Comparison of ENCODE assay signal across 16 mouse cellular contexts in genomic region chr3:30107945-30108670, GRCm38 (mm10).
DNase-seq lines count a peak whose midpoint lies in the region; ATAC-seq and TF ChIP-seq lines count a peak whose summit lies in the region.
"Had no signal": no experiment of that assay in that cellular context is flagged by ENCODE, and none has a peak within 500 bp of the region (broad histone marks: within the 10 kb centered on the region; RNA-seq: fewer than 3 reads in every experiment).

No protein-coding gene starts in this region.

- H3K4me2 ChIP-seq in lung, postnatal 0 days (replicated peaks; ENCODE audit: low read depth, low read length), result no peak overlapping the region
- H3K4me2 ChIP-seq in kidney, embryonic 15.5 days, result no peak overlapping the region
- peak overlapping the region; percentile 29; the same call in 1 of the 2 replicates for H3K4me2 ChIP-seq in limb, embryonic 13.5 days (replicated peaks)
- H3K4me2 ChIP-seq: hindbrain, embryonic 13.5 days; neural tube, embryonic 13.5 days had no signal

- H3K36me3 ChIP-seq in lung, postnatal 0 days (ENCODE audit: insufficient read depth, low read length), result no peaks in the 10 kb centered on the region
- H3K36me3 ChIP-seq in kidney, embryonic 15.5 days, result no peaks in the 10 kb centered on the region
- H3K36me3 ChIP-seq in limb, embryonic 13.5 days, result no peaks in the 10 kb centered on the region
- H3K36me3 ChIP-seq: hindbrain, embryonic 13.5 days; neural tube, embryonic 13.5 days had no signal

- no peak for TF ChIP-seq EP300 in lung, postnatal 0 days (IDR thresholded peaks at IDR 0.05)

- intact Hi-C loops in gastrocnemius, postnatal 14 days (cut with DNase I; ENCODE audit: low total_unique reads), result no loop called here

- H3K27ac ChIP-seq in lung, postnatal 0 days (ENCODE audit: low read length), result peak overlapping the region; percentile 47
- H3K27ac ChIP-seq in kidney, embryonic 15.5 days, result peak overlapping the region; percentile 79
- H3K27ac ChIP-seq in limb, embryonic 13.5 days, result peak overlapping the region; percentile 94
- H3K27ac ChIP-seq: hindbrain, embryonic 13.5 days; neural tube, embryonic 13.5 days had no signal

- DNase-seq in embryo, embryonic 10 days (ENCODE audit: low spot score), result peak; percentile 36
- no peak for DNase-seq in embryo, embryonic 9.5 days (ENCODE audit: extremely low spot score)
- DNase-seq in lung, postnatal 0 days (ENCODE audit: low spot score), result no peak
- no peak for DNase-seq in lung, postnatal 14 days
- no peak for DNase-seq in gastrocnemius, postnatal 14 days
- DNase-seq in frontal cortex, postnatal 10 days (ENCODE audit: low spot score in 2 of 2), result no peak
- DNase-seq: cerebellum, adult 9-10 months; lung, postnatal 36 days; right cerebral cortex, adult 18-20 months; thymus, adult 18-20 months had no signal

- H3K9me3 ChIP-seq in lung, postnatal 0 days (ENCODE audit: low read length), result no peaks in the 10 kb centered on the region
- H3K9me3 ChIP-seq in kidney, embryonic 15.5 days (replicated peaks), result no peaks in the 10 kb centered on the region
- no peaks in the 10 kb centered on the region for H3K9me3 ChIP-seq in limb, embryonic 13.5 days
- H3K9me3 ChIP-seq: hindbrain, embryonic 13.5 days; neural tube, embryonic 13.5 days had no signal

- no peak for ATAC-seq in lung, postnatal 0 days
- peak; percentile 59 for ATAC-seq in kidney, embryonic 15.5 days (replicated peaks; ENCODE audit: low FRiP score)
- peak; percentile 84 for ATAC-seq in limb, embryonic 13.5 days (ENCODE audit: low FRiP score, low read depth)
- ATAC-seq: midbrain, embryonic 16.5 days; Patski had no signal

- no peaks in the 10 kb centered on the region for H3K27me3 ChIP-seq in lung, postnatal 0 days (replicated peaks; ENCODE audit: insufficient read depth, low read length)
- H3K27me3 ChIP-seq in kidney, embryonic 15.5 days, result no peaks in the 10 kb centered on the region
- no peaks in the 10 kb centered on the region for H3K27me3 ChIP-seq in limb, embryonic 13.5 days
- H3K27me3 ChIP-seq: hindbrain, embryonic 13.5 days; neural tube, embryonic 13.5 days had no signal

- no peak overlapping the region for H3K9ac ChIP-seq in lung, postnatal 0 days (replicated peaks; ENCODE audit: low read depth)
- H3K9ac ChIP-seq in kidney, embryonic 15.5 days, result no peak overlapping the region
- H3K9ac ChIP-seq in limb, embryonic 13.5 days, result no peak overlapping the region
- H3K9ac ChIP-seq: hindbrain, embryonic 13.5 days; neural tube, embryonic 13.5 days had no signal

- 76% methylated on average over 9 of the region's 9 CpGs for WGBS in lung, postnatal 0 days
- WGBS in kidney, embryonic 15.5 days, result 63% methylated on average over 9 of the region's 9 CpGs
- 18% methylated on average over 9 of the region's 9 CpGs for WGBS in limb, embryonic 13.5 days

- peaks cover 3% of the 10 kb centered on the region; the same call in 1 of the 2 replicates for H3K4me1 ChIP-seq in lung, postnatal 0 days (ENCODE audit: insufficient read depth, low read depth, low read length)
- H3K4me1 ChIP-seq in kidney, embryonic 15.5 days, result peaks cover 28% of the 10 kb centered on the region
- peaks cover 49% of the 10 kb centered on the region for H3K4me1 ChIP-seq in limb, embryonic 13.5 days
- H3K4me1 ChIP-seq: hindbrain, embryonic 13.5 days had no signal

- no peak overlapping the region for H3K4me3 ChIP-seq in lung, postnatal 0 days (ENCODE audit: low read depth, low read length)
- no peak overlapping the region for H3K4me3 ChIP-seq in kidney, embryonic 15.5 days (replicated peaks)
- H3K4me3 ChIP-seq in limb, embryonic 13.5 days, result no peak overlapping the region
- H3K4me3 ChIP-seq: hindbrain, embryonic 13.5 days; neural tube, embryonic 13.5 days had no signal

- TF ChIP-seq CTCF in lung, postnatal 0 days (IDR thresholded peaks at IDR 0.05), result no peak
